Mouse (Mus musculus) testis, adult 2 months (tissue): Measurements from ENCODE around the gene Dpf1. TPM values are rescaled to one million over a fixed set of nuclear protein-coding genes. Genes with fewer than 3 reads are reported as not detected.

ENCODE experiments used
- H3K27ac ChIP-seq: fragments of 200-500 bp; 2 replicates; pipeline ENCODE4 v1.5.1; 2012; ENCODE audit warnings: low read depth, low read length; ENCODE audit not compliant: control insufficient read depth, insufficient read depth
- H3K27me3 ChIP-seq: fragments of 200-500 bp; 2 replicates; pipeline ENCODE4 v1.6.1; 2012; ENCODE audit warnings: mild to moderate bottlenecking, low read length, moderate library complexity; ENCODE audit not compliant: control insufficient read depth, insufficient read depth
- H3K36me3 ChIP-seq: fragments of 200-500 bp; 2 replicates; pipeline ENCODE4 v1.6.1; 2012; ENCODE audit warnings: mild to moderate bottlenecking, low read length; ENCODE audit not compliant: control insufficient read depth, insufficient read depth
- H3K4me1 ChIP-seq: fragments of 200-500 bp; 2 replicates; pipeline ENCODE4 v1.6.1; 2012; ENCODE audit warnings: low read length; ENCODE audit not compliant: control insufficient read depth, insufficient read depth
- H3K4me3 ChIP-seq: fragments of 200-500 bp; 2 replicates; pipeline ENCODE4 v1.5.1; 2012; ENCODE audit warnings: low read depth, mild to moderate bottlenecking, low read length, moderate library complexity, mixed read lengths; ENCODE audit not compliant: control insufficient read depth
- CTCF ChIP-seq: fragments of 200-500 bp; IDR thresholded peaks from 2 replicates; pipeline ENCODE4 v1.5.1; 2012; ENCODE audit warnings: low read depth, mild to moderate bottlenecking, inconsistent platforms, low read length, moderate library complexity; ENCODE audit not compliant: control insufficient read depth, insufficient read depth, insufficient replicate concordance
- POLR2A ChIP-seq: fragments of 200-500 bp; IDR thresholded peaks from 2 replicates; pipeline ENCODE4 v1.6.1; 2012; ENCODE audit warnings: low read depth, mild to moderate bottlenecking, inconsistent platforms, low read length, moderate library complexity; ENCODE audit not compliant: control insufficient read depth
- polyA plus RNA-seq: library from polyadenylated mRNA; depleted of rRNA; stranded (reverse); fragments of >200 nt; gene quantifications from 2 replicates; pipeline ENCODE4 v1.2.3, GENCODE M21; 2012

Dpf1 gene
- polyA plus RNA-seq, 1 experiment: 8.0 TPM

DNA sequence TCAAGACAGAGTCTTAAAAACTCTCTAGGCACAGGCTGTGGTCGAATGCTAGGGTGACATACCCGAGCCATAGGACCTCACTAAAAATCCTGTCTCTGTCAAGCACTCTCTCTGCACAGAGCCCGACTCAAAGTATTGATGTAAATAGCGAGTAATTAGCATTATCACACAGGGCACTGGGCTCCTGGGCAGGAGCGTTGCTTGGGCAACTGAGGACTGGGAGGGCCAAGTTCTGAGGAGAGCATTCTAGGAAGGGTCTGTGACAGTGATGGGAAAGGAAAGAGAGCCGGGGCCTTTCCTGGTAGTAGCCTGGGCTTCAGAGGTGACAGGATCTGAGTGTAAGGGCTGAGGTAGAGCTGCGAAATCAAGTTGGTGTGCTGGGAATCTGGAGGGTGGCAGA, 2.4 kb downstream of the Dpf1 start:
- Histone ChIP-seq H3K4me3 (no peak overlapping the region), H3K36me3 (no peaks in the 10 kb centered on the region), H3K27me3 (no peaks in the 10 kb centered on the region; the same call in 1 of the 2 replicates), H3K27ac (no peak overlapping the region), H3K4me1 (peaks cover 42% of the 10 kb centered on the region)
- no peak for TF ChIP-seq POLR2A
- no peak for TF ChIP-seq CTCF

DNA sequence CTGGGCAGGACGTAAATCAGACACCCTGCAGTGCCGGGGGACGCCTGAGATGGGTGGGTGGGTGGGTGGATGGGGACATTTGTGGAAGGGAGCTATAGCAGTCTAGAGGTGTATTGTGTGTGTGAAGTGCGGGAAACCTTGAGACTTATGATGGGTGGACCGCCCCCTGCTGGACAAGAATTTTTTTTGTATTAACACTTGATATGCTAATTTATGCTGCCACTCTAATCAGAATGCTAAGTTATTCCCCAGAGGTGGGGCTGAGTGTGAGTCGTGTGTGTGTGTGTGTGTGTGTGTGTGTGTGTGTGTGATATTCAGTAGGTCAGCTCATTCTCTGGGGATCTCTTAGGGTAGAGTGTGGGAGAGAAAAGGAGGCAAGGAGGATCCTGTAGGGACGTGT, 2.9 kb downstream of the Dpf1 start:
- H3K4me1 ChIP-seq: peaks cover 41% of the 10 kb centered on the region
- TF ChIP-seq POLR2A (no peak), CTCF (no peak)

GRCm38 (mm10) chr7:29307350-29308104, 3.8 kb downstream of the Dpf1 start:
- Histone ChIP-seq H3K36me3 (no peaks in the 10 kb centered on the region), H3K4me1 (peaks cover 41% of the 10 kb centered on the region), H3K27ac (peak overlapping the region; percentile 78), H3K27me3 (no peaks in the 10 kb centered on the region; the same call in 1 of the 2 replicates), H3K4me3 (peak overlapping the region; percentile 79)
- TF ChIP-seq POLR2A (0 out of 2 replicates have a peak, but pooled peaks have one; percentile 30), CTCF (no peak)

More for the DNA sequence above, 2.9 kb downstream of the Dpf1 start:
- Histone ChIP-seq H3K27me3 (no peaks in the 10 kb centered on the region; the same call in 1 of the 2 replicates), H3K36me3 (no peaks in the 10 kb centered on the region), H3K4me3 (no peak overlapping the region), H3K27ac (no peak overlapping the region)

- no peak for TF ChIP-seq CTCF
- peak; percentile 28; the same call in 1 of the 2 replicates for TF ChIP-seq POLR2A
- H3K4me1 ChIP-seq: peaks cover 35% of the 10 kb centered on the region
- no peaks in the 10 kb centered on the region; the same call in 1 of the 2 replicates for H3K27me3 ChIP-seq
These were observed 5.5 kb downstream of the Dpf1 start for GRCm38 (mm10) chr7:29309221-29309721.

DNA sequence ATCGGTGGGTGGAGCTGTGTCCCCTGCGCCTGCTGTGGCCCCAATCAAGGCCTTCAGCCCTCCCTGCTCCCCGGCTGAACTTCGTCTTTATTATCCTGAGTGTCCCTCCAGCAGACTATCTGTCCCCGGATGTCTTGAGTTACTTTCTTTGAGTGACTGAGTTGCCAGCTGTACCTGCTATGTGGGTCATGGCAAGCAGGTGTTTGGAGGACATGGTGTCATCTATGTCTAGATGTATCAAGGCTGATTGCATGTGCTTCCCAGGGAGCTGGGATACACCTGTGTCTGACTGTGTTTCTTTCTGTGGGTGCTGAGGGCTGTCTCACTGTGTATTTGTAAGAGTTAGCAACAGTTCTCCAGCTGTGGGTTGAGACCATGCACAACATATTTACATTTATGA, 6.0 kb downstream of the Dpf1 start:
- Histone ChIP-seq H3K27ac (no peak overlapping the region), H3K4me3 (peak overlapping the region; percentile 69), H3K27me3 (no peaks in the 10 kb centered on the region), H3K4me1 (peaks cover 30% of the 10 kb centered on the region), H3K36me3 (no peaks in the 10 kb centered on the region)
- no peak for TF ChIP-seq CTCF
- TF ChIP-seq POLR2A: no peak

More at GRCm38 (mm10) chr7:29309221-29309721, 5.5 kb downstream of the Dpf1 start:
- H3K36me3 ChIP-seq: no peaks in the 10 kb centered on the region
- peak overlapping the region; percentile 37; the same call in 1 of the 2 replicates for H3K27ac ChIP-seq
- H3K4me3 ChIP-seq: peak overlapping the region; percentile 69

DNA sequence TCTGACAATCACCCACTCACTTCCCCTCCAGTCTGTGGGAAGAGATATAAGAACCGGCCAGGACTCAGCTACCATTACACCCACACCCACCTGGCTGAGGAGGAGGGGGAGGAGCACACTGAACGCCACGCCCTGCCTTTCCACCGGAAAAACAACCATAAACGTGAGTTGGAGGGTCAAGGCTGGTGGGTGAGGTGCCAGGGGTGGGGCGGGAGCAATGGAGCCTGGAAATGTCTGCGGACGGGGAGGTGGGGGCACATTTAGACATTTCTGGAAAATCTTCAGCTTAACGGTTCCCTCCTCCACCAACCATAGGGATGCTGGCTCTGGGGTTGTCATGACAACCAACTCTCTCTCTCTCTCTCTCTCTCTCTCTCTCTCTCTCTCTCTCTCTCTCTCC, 9.3 kb downstream of the Dpf1 start:
- Histone ChIP-seq H3K4me1 (peaks cover 29% of the 10 kb centered on the region), H3K27ac (no peak overlapping the region), H3K36me3 (no peaks in the 10 kb centered on the region), H3K27me3 (no peaks in the 10 kb centered on the region), H3K4me3 (peak overlapping the region; percentile 31; the same call in 1 of the 2 replicates)
- TF ChIP-seq POLR2A: no peak
- no peak for TF ChIP-seq CTCF

DNA sequence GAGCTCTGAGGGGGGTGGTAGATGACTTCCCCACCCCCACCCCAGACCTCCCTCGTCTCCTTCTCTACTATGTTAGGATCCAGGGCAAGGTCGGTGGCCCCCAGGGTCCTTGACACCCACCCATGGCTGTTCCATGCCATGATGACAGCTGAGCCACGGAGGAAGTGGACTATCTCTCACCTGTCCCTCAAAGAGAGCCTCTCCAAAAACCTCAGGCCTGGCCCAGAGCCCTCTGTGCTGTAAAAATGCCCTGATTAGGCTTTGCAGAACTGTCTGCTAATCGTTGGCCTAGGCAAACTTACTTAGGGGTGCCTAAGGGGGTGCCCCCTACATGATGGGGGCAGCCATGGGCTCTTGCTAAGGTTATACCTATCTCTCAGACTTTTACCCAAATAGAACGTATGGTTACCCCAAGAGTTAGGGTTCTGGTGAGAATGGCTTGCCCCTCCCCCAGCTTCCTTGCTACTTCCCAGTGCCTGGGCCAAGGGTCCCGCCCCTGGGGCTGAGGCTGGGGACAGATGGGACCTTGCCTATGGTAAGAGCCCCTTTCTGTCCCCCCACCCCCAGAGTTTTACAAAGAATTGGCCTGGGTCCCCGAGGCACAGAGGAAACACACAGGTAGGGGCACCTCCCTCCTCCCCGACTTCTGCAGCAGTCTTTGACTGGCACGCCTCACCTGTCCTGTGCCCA, 10.0 kb downstream of the Dpf1 start:
- peaks cover 30% of the 10 kb centered on the region for H3K4me1 ChIP-seq
- no peak for TF ChIP-seq CTCF
- no peak for TF ChIP-seq POLR2A
- H3K36me3 ChIP-seq: no peaks in the 10 kb centered on the region
- no peak overlapping the region for H3K4me3 ChIP-seq
- no peak overlapping the region for H3K27ac ChIP-seq
- no peaks in the 10 kb centered on the region for H3K27me3 ChIP-seq
